9 mouse cellular contexts compared by ENCODE assay signal in the genomic region with DNA sequence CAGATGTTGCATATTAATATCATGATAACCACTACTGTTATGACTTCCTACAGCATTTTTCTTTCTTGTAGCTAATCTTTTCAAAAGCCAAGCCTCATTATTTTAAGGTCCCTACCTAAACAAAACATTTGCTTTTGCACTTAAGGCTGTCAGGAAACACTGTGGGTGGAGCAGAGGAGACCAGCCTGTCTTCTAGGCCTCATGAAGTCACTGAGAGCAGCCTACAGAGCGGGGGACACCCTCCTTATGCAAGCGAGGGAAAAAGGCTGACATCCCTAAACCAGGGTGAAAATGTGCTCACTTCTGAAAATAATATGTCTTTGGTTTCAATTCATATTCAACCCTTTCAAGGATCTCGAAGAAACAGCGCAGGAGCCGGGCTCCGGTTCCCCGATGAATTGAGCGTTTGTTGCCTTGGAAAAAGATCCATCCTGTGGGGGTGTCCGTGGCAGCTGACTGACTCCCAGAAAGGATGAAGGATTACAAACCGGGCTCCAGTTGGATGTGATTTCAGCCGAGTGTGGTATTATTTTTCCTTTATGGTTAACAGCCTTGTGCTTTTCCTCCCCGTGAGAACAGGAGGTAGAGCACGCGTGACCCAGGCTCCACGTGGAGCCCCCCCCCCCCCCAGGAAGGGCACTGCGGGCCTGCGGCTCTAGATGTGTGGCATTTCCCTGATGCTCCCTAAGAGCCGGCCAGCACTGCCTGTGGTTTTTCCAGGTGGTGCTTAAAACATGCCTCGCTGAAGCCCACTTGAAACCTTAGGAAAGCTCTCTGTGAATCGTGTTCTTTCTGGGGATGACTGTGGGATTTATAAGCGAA.
DNase-seq lines count a peak whose midpoint lies in the region; ATAC-seq and TF ChIP-seq lines count a peak whose summit lies in the region.
"Had no signal": no experiment of that assay in that cellular context is flagged by ENCODE, and none has a peak within 500 bp of the region (broad histone marks: within the 10 kb centered on the region; RNA-seq: fewer than 3 reads in every experiment).

No protein-coding gene starts in this region.

- H3K36me3 ChIP-seq in hindbrain, embryonic 12.5 days, result no peaks in the 10 kb centered on the region
- no peaks in the 10 kb centered on the region for H3K36me3 ChIP-seq in hindbrain, postnatal 0 days (ENCODE audit: insufficient read depth, low read length)
- no peaks in the 10 kb centered on the region for H3K36me3 ChIP-seq in stomach, postnatal 0 days (ENCODE audit: control insufficient read depth, insufficient read depth, low read length)
- no peaks in the 10 kb centered on the region for H3K36me3 ChIP-seq in forebrain, embryonic 16.5 days (ENCODE audit: control insufficient read depth, insufficient read depth)
- H3K36me3 ChIP-seq in midbrain, embryonic 13.5 days, result no peaks in the 10 kb centered on the region
- H3K36me3 ChIP-seq: midbrain, embryonic 10.5 days had no signal

- no peak for DNase-seq in hindbrain, postnatal 0 days (ENCODE audit: low spot score)
- peak; percentile 48 to 53 for DNase-seq in right cerebral cortex, adult 2 months (ENCODE audit: low spot score in 2 of 2)
- DNase-seq in right cerebral cortex, postnatal 36 days (ENCODE audit: low spot score in 2 of 2), result no peak
- peak; percentile 23 for DNase-seq in layer of hippocampus, adult 9-11 months
- DNase-seq in stomach, postnatal 0 days (ENCODE audit: low spot score), result no peak

- H3K4me1 ChIP-seq in hindbrain, embryonic 12.5 days, result peaks cover 15% of the 10 kb centered on the region
- peaks cover 5% of the 10 kb centered on the region; the same call in 1 of the 2 replicates for H3K4me1 ChIP-seq in hindbrain, postnatal 0 days (ENCODE audit: insufficient read depth, low read length)
- H3K4me1 ChIP-seq in stomach, postnatal 0 days (replicated peaks; ENCODE audit: control insufficient read depth, insufficient read depth), result no peaks in the 10 kb centered on the region
- H3K4me1 ChIP-seq in forebrain, embryonic 16.5 days (replicated peaks; ENCODE audit: control insufficient read depth, insufficient read depth, low read length), result peaks cover 10% of the 10 kb centered on the region
- peaks cover 20% of the 10 kb centered on the region for H3K4me1 ChIP-seq in midbrain, embryonic 13.5 days (replicated peaks)

- TF ChIP-seq EP300 in stomach, postnatal 0 days (optimal IDR thresholded peaks at IDR 0.05), result no peak

- ATAC-seq in hindbrain, embryonic 12.5 days (ENCODE audit: low FRiP score), result no peak
- no peak for ATAC-seq in hindbrain, postnatal 0 days
- peak; percentile 59; the same call in 1 of the 2 replicates for ATAC-seq in stomach, postnatal 0 days (ENCODE audit: low FRiP score, low TSS enrichment)
- no peak for ATAC-seq in forebrain, embryonic 16.5 days
- no peak for ATAC-seq in midbrain, embryonic 13.5 days

- no peaks in the 10 kb centered on the region for H3K27me3 ChIP-seq in hindbrain, embryonic 12.5 days
- H3K27me3 ChIP-seq in hindbrain, postnatal 0 days (ENCODE audit: insufficient read depth, low read length), result no peaks in the 10 kb centered on the region
- no peaks in the 10 kb centered on the region for H3K27me3 ChIP-seq in stomach, postnatal 0 days (ENCODE audit: control insufficient read depth, insufficient read depth, low read length)
- H3K27me3 ChIP-seq in forebrain, embryonic 16.5 days (replicated peaks; ENCODE audit: control insufficient read depth, insufficient read depth, low read length), result no peaks in the 10 kb centered on the region
- H3K27me3 ChIP-seq in midbrain, embryonic 13.5 days, result peaks cover 3% of the 10 kb centered on the region; the same call in 1 of the 2 replicates

- WGBS in hindbrain, embryonic 12.5 days, result 64% methylated on average over 21 of the region's 21 CpGs
- WGBS in hindbrain, postnatal 0 days, result 66% methylated on average over 21 of the region's 21 CpGs
- WGBS in stomach, postnatal 0 days, result 47% methylated on average over 21 of the region's 21 CpGs
- WGBS in forebrain, embryonic 16.5 days, result 81% methylated on average over 19 of the region's 21 CpGs
- 76% methylated on average over 21 of the region's 21 CpGs for WGBS in midbrain, embryonic 13.5 days

- no peaks in the 10 kb centered on the region for H3K9me3 ChIP-seq in hindbrain, embryonic 12.5 days (replicated peaks)
- H3K9me3 ChIP-seq in hindbrain, postnatal 0 days (ENCODE audit: low read length), result no peaks in the 10 kb centered on the region
- H3K9me3 ChIP-seq in stomach, postnatal 0 days (ENCODE audit: control insufficient read depth, low read length), result no peaks in the 10 kb centered on the region
- no peaks in the 10 kb centered on the region for H3K9me3 ChIP-seq in forebrain, embryonic 16.5 days (ENCODE audit: control insufficient read depth, low read length)
- H3K9me3 ChIP-seq in midbrain, embryonic 13.5 days, result no peaks in the 10 kb centered on the region
- H3K9me3 ChIP-seq: midbrain, embryonic 10.5 days had no signal

- H3K27ac ChIP-seq in hindbrain, embryonic 12.5 days, result peak overlapping the region; percentile 31; the same call in 1 of the 2 replicates
- H3K27ac ChIP-seq in hindbrain, postnatal 0 days, result no peak overlapping the region
- peak overlapping the region; percentile 41 for H3K27ac ChIP-seq in stomach, postnatal 0 days (replicated peaks)
- H3K27ac ChIP-seq in forebrain, embryonic 16.5 days (ENCODE audit: low read length), result no peak overlapping the region
- no peak overlapping the region for H3K27ac ChIP-seq in midbrain, embryonic 13.5 days
- H3K27ac ChIP-seq: midbrain, embryonic 10.5 days had no signal

- H3K9ac ChIP-seq in hindbrain, embryonic 12.5 days, result no peak overlapping the region
- H3K9ac ChIP-seq in hindbrain, postnatal 0 days (replicated peaks; ENCODE audit: low read length), result no peak overlapping the region
- no peak overlapping the region for H3K9ac ChIP-seq in stomach, postnatal 0 days (ENCODE audit: low read length)
- H3K9ac ChIP-seq in forebrain, embryonic 16.5 days (replicated peaks; ENCODE audit: low read depth, low read length), result no peak overlapping the region
- no peak overlapping the region for H3K9ac ChIP-seq in midbrain, embryonic 13.5 days (replicated peaks)

- TF ChIP-seq CTCF in hindbrain, postnatal 0 days (IDR thresholded peaks at IDR 0.05; ENCODE audit: low read depth), result no peak
- no peak for TF ChIP-seq CTCF in stomach, postnatal 0 days (IDR thresholded peaks at IDR 0.05; ENCODE audit: low read depth)

- H3K4me3 ChIP-seq in hindbrain, embryonic 12.5 days, result no peak overlapping the region
- H3K4me3 ChIP-seq in hindbrain, postnatal 0 days (ENCODE audit: low read length), result no peak overlapping the region
- H3K4me3 ChIP-seq in stomach, postnatal 0 days (ENCODE audit: low read depth, low read length), result no peak overlapping the region
- no peak overlapping the region for H3K4me3 ChIP-seq in forebrain, embryonic 16.5 days (replicated peaks; ENCODE audit: low read length)
- no peak overlapping the region for H3K4me3 ChIP-seq in midbrain, embryonic 13.5 days (replicated peaks)
- H3K4me3 ChIP-seq: midbrain, embryonic 10.5 days had no signal

- H3K4me2 ChIP-seq in hindbrain, embryonic 12.5 days (replicated peaks), result no peak overlapping the region
- no peak overlapping the region for H3K4me2 ChIP-seq in hindbrain, postnatal 0 days (ENCODE audit: low read depth, low read length)
- 0 out of 2 replicates have a peak overlapping the region, but pooled peaks have one; percentile 18 for H3K4me2 ChIP-seq in stomach, postnatal 0 days (replicated peaks; ENCODE audit: low read depth)
- no peak overlapping the region for H3K4me2 ChIP-seq in forebrain, embryonic 16.5 days (ENCODE audit: low read length)
- H3K4me2 ChIP-seq in midbrain, embryonic 13.5 days (replicated peaks), result no peak overlapping the region

Comparison
In these comparisons a context has a peak if more than half of its experiments do, and no peak if none do; other contexts are left out.
1. H3K27ac ChIP-seq: peak in hindbrain, embryonic 12.5 days (single experiment) and stomach, postnatal 0 days (single experiment); none in hindbrain, postnatal 0 days (single experiment), forebrain, embryonic 16.5 days (single experiment) and midbrain, embryonic 13.5 days (single experiment).
2. DNase-seq: peak in right cerebral cortex, adult 2 months (2 of 2) and layer of hippocampus, adult 9-11 months (single experiment); none in hindbrain, postnatal 0 days (single experiment), right cerebral cortex, postnatal 36 days (0 of 2) and stomach, postnatal 0 days (single experiment).